Mouse (Mus musculus) megakaryocyte, embryonic 14.5 days (primary cell): ENCODE data around the gene Mapkapk2. TPM values are rescaled to one million over a fixed set of nuclear protein-coding genes. Genes with fewer than 3 reads are reported as not detected.
A peak's percentile ranks its signal among the peaks of the same experiment; 100 is the strongest.

Experiments
- H3K27me3 ChIP-seq: replicated peaks from 2 replicates; pipeline ENCODE3; 2012; ENCODE audit warnings: inconsistent platforms
- H3K36me3 ChIP-seq: replicated peaks from 2 replicates; pipeline ENCODE3; 2012; ENCODE audit warnings: low read length, inconsistent platforms, mixed read lengths
- H3K4me1 ChIP-seq: 2 replicates; pipeline ENCODE4 v1.6.1; 2012; ENCODE audit warnings: inconsistent platforms
- H3K4me3 ChIP-seq: replicated peaks from 2 replicates; pipeline ENCODE3; 2012; ENCODE audit warnings: moderate library complexity, mild to moderate bottlenecking, inconsistent platforms
- H3K9me3 ChIP-seq: 2 replicates; pipeline ENCODE4 v1.6.1; 2012; ENCODE audit warnings: inconsistent platforms
- FLI1 ChIP-seq: IDR thresholded peaks from 2 replicates; pipeline ENCODE4 v1.6.1; 2012; ENCODE audit warnings: low read length, inconsistent platforms, mixed read lengths
- GATA1 ChIP-seq: IDR thresholded peaks from 3 replicates; pipeline ENCODE4 v1.6.1; 2012; ENCODE audit warnings: mixed read lengths, low read length, inconsistent platforms, borderline replicate concordance
- polyA plus RNA-seq: library from polyadenylated mRNA; stranded (reverse); fragments of >175 nt; gene quantifications from 2 replicates; pipeline ENCODE4 v1.2.3, GENCODE M21; 2012; ENCODE audit warnings: low replicate concordance; ENCODE audit not compliant: insufficient read depth

The Mapkapk2 gene
- polyA plus RNA-seq, 1 experiment, result 178 TPM

- TF ChIP-seq FLI1, result no peak
- TF ChIP-seq GATA1, result no peak
- Histone ChIP-seq H3K9me3 (no peaks in the 10 kb centered on the region), H3K36me3 (peaks cover 41% of the 10 kb centered on the region), H3K27me3 (no peaks in the 10 kb centered on the region), H3K4me3 (peak overlapping the region; percentile 48), H3K4me1 (peaks cover 75% of the 10 kb centered on the region)
These were observed 3.7 kb downstream of the Mapkapk2 start for GRCm38 (mm10) chr1:131093889-131094288.

- Histone ChIP-seq H3K9me3 (no peaks in the 10 kb centered on the region), H3K4me1 (peaks cover 84% of the 10 kb centered on the region), H3K27me3 (no peaks in the 10 kb centered on the region), H3K4me3 (peak overlapping the region; percentile 74), H3K36me3 (peaks cover 51% of the 10 kb centered on the region)
- no peak for TF ChIP-seq FLI1
These were observed 4.8 kb downstream of the Mapkapk2 start for GRCm38 (mm10) chr1:131092846-131093245.

GRCm38 (mm10) chr1:131092173-131092572 is 5.5 kb downstream of the Mapkapk2 start:
- H3K4me3 ChIP-seq, result peak overlapping the region; percentile 74
- no peaks in the 10 kb centered on the region for H3K9me3 ChIP-seq
- peaks cover 57% of the 10 kb centered on the region for H3K36me3 ChIP-seq
- no peaks in the 10 kb centered on the region for H3K27me3 ChIP-seq
- TF ChIP-seq FLI1, result no peak
- TF ChIP-seq GATA1, result no peak
- H3K4me1 ChIP-seq, result peaks cover 90% of the 10 kb centered on the region

- Histone ChIP-seq H3K27me3 (no peaks in the 10 kb centered on the region), H3K4me1 (peaks cover 97% of the 10 kb centered on the region), H3K36me3 (peaks cover 62% of the 10 kb centered on the region), H3K9me3 (no peaks in the 10 kb centered on the region), H3K4me3 (peak overlapping the region; percentile 83)
- no peak for TF ChIP-seq FLI1
- no peak for TF ChIP-seq GATA1
These were observed 6.1 kb downstream of the Mapkapk2 start for GRCm38 (mm10) chr1:131091481-131091880.

GRCm38 (mm10) chr1:131090877-131091276 is 6.7 kb downstream of the Mapkapk2 start:
- H3K4me1 ChIP-seq, result peaks cover 100% of the 10 kb centered on the region

GRCm38 (mm10) chr1:131090261-131090660 is 7.4 kb downstream of the Mapkapk2 start:
- Histone ChIP-seq H3K4me3 (peak overlapping the region; percentile 83), H3K27me3 (no peaks in the 10 kb centered on the region), H3K4me1 (peaks cover 100% of the 10 kb centered on the region), H3K9me3 (no peaks in the 10 kb centered on the region), H3K36me3 (peaks cover 63% of the 10 kb centered on the region)
- no peak for TF ChIP-seq GATA1
- TF ChIP-seq FLI1, result no peak

More at GRCm38 (mm10) chr1:131090877-131091276, 6.7 kb downstream of the Mapkapk2 start:
- H3K36me3 ChIP-seq, result peaks cover 65% of the 10 kb centered on the region
- no peaks in the 10 kb centered on the region for H3K9me3 ChIP-seq
- H3K27me3 ChIP-seq, result no peaks in the 10 kb centered on the region
- no peak for TF ChIP-seq FLI1
- no peak for TF ChIP-seq GATA1
- peak overlapping the region; percentile 83 for H3K4me3 ChIP-seq

GRCm38 (mm10) chr1:131089525-131090127 is 8.0 kb downstream of the Mapkapk2 start:
- H3K9me3 ChIP-seq, result no peaks in the 10 kb centered on the region
- TF ChIP-seq FLI1 (no peak), GATA1 (no peak)
- no peaks in the 10 kb centered on the region for H3K27me3 ChIP-seq
- H3K4me3 ChIP-seq, result peak overlapping the region; percentile 83
- peaks cover 60% of the 10 kb centered on the region for H3K36me3 ChIP-seq
- H3K4me1 ChIP-seq, result peaks cover 100% of the 10 kb centered on the region

- H3K9me3 ChIP-seq, result no peaks in the 10 kb centered on the region
- no peaks in the 10 kb centered on the region for H3K27me3 ChIP-seq
- peaks cover 53% of the 10 kb centered on the region for H3K36me3 ChIP-seq
- H3K4me3 ChIP-seq, result peak overlapping the region; percentile 83
- peaks cover 100% of the 10 kb centered on the region for H3K4me1 ChIP-seq
- TF ChIP-seq FLI1 (no peak), GATA1 (no peak)
These were observed 9.1 kb downstream of the Mapkapk2 start for GRCm38 (mm10) chr1:131088547-131088946.

GRCm38 (mm10) chr1:131086907-131087306 is 10.7 kb downstream of the Mapkapk2 start:
- Histone ChIP-seq H3K9me3 (no peaks in the 10 kb centered on the region), H3K27me3 (no peaks in the 10 kb centered on the region), H3K4me3 (peak overlapping the region; percentile 71), H3K4me1 (peaks cover 100% of the 10 kb centered on the region), H3K36me3 (peaks cover 51% of the 10 kb centered on the region)
- no peak for TF ChIP-seq GATA1
- no peak for TF ChIP-seq FLI1

GRCm38 (mm10) chr1:131085957-131086739 is 11.5 kb downstream of the Mapkapk2 start:
- no peak overlapping the region for H3K4me3 ChIP-seq

More at GRCm38 (mm10) chr1:131085957-131086739, 11.5 kb downstream of the Mapkapk2 start:
- TF ChIP-seq FLI1 (no peak), GATA1 (no peak)
- Histone ChIP-seq H3K4me1 (peaks cover 100% of the 10 kb centered on the region), H3K36me3 (peaks cover 53% of the 10 kb centered on the region), H3K27me3 (no peaks in the 10 kb centered on the region), H3K9me3 (no peaks in the 10 kb centered on the region)
